Mouse (Mus musculus) spleen, postnatal 10 days (tissue): ENCODE results near the gene 1110002E22Rik.

Experiments used
- DNase-seq, 2 experiments: peaks; one replicate each; pipeline ENCODE4 v3.0.0; 2021 to 2022; ENCODE audit warnings: low spot score in 2 of 2

The 1110002E22Rik gene

DNA sequence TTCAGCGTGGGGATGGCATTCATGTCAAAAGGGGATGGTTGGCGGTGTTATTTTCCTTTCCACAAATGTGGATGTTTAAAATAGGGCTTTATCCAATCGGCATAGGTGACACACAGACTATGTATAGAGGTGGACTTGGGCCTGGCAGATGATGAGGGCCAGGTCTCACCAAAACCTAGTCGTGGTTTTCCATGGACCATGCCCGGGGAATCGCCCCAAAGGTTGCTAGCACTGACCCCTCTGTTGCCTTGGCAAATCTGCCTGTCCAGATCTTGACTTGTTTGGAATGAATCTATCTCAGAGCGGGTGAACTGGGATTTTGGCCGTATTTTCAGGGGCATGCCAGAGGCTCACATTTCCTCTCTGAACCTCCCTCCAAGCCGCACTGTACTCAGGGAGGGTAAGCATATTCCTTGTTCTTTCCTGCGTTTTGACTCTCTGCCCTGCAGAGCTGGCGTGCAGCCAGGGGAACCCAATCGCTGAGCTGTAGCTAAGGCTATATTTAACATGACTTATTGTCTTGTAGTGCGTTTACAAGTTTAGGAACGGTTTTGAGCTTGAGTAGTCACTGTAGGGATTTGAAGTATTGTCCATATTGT, 1.0 kb upstream of the 1110002E22Rik start:
- DNase-seq: no peak

DNA sequence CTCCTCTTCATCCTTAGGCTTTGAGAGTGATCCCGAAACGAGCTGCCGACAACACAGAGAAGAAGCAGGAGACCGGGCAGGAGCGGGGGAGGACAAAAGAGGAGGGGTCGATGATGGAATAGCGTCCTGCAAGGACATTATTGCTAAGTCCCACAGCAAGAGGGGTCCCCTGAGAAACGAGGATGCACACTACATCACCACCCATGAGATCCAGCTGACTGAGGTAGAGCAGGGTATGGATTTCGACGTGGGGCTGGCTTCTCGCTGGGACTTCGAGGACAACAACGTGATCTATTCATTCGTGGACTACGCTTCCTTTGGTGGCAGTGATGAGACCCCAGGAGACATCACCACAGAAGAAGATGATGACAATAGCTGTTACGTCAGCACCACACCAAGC, 1.1 kb downstream of the 1110002E22Rik start:
- DNase-seq: no peak

DNA sequence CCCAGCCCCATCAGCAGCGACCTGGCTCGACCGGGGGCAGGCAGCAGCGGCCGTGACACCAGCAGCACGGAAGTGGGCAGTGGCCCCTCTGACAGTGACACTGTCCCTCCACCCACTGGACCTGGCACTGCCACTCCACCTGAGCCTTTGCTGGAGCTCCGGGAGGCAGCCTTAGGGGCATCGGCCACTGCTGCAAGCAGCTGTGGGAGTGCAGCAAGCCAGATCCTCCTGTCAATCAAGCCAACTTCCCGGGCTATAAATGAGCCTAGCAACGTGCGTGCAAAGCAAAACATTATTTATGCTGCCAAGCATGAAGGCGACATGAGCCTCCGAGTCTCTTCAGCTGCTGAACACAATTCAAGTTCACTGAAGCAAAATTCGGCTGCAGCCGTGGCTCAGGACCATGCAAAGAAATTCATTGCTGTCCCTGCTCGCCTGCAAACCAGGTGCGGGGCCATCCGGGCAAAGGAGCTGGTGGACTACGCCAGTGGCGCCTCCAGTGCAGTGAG, 1.6 kb downstream of the 1110002E22Rik start:
- DNase-seq: no peak

DNA sequence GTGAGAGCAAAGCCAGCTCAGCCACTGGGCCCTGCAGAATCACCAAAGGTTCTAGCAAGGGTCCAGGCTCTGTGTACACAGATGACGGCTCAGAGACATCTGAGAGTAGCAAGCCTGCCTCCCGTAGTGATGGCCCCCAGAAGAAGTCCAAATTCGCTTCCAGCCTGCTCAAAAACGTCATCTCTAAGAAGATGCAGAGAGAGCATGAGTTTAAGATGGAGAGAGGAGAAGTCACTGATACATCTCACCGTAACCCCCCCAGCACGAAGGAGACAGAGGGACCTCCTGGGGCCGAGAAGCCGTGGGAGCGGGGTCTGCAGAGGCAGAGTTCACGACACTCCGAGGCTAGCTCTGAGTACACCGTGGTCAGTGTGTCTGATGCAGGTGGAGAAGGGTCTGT, 2.4 kb downstream of the 1110002E22Rik start, which contains the start of gene Gm5105:
Gene Gm5105 (minus strand): TSS at position 101 of the 400 bp plus-strand sequence.
- DNase-seq: no peak

DNA sequence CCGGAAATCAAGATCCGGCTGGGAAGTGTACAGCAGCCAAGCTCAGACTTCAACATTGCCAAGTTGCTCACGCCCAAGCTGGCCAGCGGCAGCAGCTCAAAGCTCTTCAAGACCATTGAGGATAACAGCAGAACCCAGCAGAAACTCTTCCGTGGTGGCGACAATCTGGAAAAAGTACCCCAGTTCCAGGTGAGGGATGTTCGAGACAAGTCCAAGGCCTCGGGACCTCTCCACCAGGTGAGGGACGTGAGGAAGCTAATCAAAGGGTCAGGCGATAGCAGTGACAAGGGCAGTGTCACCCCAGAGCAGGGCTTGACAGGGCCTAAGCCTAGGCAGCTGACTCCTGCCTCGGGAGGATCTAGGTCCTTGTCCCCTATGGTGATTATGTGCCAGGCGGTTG, 3.3 kb downstream of the 1110002E22Rik start:
- no peak for DNase-seq

DNA sequence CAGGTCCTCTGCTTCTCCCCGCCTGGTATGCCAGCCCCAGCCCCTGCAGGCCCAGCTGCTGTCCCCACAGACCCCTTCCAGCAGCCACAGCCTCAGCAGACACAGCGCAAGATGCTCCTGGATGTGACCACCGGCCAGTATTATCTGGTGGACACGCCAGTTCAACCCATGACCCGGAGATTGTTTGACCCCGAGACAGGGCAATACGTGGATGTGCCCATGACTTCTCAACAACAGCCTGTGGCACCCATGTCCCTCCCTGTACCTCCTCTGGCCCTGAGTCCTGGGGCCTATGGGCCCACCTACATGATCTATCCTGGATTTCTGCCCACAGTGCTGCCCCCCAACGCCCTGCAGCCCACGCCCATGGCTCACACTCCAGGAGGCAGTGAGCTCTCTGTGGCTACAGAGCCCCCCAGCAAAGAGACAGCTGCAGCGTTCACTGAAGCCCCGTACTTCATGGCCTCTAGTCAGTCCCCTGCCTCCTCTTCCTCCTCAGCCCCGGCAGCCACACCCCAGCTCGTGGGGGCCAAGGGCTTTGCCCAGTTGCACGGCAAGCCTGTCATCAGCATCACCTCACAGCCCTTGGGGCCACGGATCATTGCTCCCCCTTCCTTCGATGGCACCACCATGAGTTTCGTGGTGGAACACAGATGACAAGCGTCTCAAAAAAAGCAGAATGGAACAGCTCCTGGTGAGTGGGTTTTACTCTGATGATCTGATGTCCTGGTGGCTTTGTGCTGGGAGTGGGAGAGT, 5.1 kb downstream of the 1110002E22Rik start:
- DNase-seq: no peak

DNA sequence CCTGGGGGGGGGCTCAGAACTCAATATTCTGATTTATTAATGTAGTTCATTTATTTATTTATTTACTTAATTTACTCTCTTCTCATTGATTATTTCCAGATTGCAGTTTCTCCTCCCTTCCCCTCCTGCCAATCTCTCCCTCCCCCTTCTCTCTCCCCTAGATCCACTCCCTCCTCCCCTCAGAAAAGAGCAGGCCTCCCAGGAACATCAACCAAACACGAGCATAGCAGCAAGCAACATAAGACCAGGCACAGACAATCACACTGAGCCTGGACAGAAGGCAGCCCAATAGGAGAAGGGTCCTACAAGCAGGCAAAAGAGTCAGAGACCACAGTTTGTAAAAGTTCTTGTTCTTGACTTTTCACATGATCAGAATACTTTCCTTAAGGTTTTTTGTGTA, 6.2 kb downstream of the 1110002E22Rik start:
- DNase-seq: no peak

DNA sequence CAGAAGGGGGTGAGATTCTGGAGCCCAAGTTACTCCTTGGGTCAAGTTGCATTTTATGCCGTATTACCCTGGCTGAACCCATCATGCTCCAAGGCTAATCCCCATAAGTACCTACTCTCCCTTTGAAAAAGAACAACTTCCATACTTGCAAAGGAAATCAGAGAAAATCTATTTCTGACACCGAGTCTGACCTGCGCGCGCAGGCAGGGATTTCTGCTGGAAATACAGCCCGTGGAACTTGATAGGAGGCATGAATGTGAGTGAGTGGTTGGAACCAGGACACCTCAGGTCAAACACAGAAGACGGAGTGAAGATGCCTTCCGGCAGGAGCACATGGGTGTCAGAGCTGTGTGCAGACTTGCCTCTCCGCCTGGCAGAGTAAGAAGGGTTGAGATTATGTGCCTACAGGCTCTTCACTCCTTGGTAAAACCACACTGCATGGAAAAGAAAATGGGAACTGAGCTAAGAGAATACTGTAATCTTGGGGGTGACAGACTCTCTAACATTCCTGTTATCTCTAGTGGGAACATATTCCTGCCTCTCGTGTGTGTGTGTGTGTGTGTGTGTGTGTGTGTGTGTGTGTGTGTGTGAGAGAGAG, 6.7 kb downstream of the 1110002E22Rik start:
- no peak for DNase-seq

DNA sequence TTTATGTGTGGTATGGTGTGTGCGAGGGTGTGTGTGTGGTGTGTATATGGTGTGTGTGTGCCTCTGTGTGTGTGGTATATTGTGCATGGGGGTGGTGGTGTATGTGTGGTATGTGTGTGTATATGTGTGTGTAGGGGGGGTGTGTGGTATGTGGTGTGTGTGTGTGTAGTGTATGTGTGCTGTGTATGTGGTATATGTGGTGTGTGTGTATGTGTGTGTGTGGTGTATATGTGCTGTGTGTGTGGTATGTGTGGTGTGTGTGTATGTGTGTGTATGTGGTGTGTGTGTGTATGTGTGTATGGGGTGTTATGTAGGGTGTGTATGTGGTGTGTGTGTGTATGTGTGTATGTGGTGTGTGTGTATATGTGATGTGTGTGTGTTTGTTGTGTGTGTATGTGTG, 9.4 kb downstream of the 1110002E22Rik start:
- DNase-seq: no peak

DNA sequence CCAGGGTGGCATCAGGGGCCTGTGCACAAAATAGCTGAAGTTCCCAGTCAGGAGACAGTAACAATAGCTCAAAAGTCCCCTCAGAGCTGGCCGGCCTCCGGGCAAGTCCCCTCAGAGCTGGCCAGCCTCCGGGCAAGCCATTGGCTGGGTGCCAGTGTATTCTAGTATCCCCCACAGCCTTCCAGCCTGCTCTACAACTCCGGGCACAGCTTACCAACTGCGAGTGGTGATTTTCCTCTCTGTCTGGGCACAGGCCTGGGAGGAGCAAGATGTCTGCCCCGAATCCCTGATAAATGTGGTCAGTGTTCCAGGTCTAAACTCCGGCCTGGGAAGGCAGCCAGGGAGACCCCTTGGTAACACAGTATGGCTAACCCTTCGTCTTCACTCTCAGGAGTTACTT, 10.4 kb downstream of the 1110002E22Rik start:
- DNase-seq: no peak

DNA sequence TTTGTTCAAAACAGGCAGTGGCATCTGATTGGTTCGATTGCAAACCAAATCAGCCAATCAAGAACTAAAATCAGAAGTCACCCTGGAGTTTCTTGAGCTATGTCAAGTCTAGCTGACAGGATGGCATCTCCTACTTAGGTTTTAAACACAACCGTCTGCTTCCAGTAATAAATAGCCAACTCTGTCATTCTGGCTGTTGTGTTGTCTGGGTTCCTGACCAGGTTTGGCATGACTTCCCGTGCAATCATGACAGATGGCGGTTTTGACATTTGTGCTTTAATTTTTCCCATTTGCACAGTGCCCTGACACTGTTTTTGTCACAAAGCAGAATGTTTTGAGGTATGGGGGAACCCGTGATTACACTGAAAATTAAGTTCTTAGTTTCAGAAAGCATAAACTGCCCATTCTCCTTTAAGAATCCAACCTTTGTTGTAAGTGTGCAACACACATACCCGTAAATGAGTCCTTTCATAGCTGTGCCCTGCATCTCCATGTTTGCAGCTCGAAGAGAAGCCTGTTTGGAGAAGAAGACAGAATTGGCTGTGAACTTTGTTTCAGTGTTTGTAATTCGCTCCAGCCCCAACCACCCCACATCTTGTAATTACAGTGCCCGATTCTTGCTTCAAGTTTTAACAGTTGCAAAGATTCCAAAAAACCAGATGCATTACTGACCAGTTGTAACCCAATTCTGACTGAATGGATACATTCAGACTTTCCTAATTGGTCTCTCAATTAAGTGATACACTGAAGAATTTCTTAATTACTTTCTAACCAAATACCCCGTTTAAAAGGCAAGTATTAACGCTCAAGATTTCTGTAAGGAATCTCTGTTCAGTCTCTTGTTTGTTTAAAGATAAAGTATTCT, 12.9 kb downstream of the 1110002E22Rik start:
- no peak for DNase-seq

DNA sequence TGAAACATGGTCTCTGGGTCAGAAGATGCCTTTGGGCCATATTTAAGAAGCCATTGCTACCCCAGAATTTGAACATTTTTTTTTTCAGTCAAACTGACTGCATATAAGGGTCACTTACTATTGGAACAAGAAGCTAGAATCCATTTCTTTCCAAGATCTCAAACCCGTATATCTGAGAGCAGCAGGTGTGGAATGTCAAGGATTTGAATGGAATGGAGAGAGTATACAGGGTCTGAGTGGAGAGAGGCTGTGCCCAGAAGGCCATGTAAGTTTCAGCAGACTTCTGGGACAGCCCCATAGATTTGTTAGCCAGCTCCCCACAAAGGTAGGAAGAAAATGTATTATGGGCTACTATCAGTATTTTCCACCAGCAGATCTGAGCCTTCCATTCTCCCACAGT, 13.8 kb downstream of the 1110002E22Rik start:
- DNase-seq: no peak

DNA sequence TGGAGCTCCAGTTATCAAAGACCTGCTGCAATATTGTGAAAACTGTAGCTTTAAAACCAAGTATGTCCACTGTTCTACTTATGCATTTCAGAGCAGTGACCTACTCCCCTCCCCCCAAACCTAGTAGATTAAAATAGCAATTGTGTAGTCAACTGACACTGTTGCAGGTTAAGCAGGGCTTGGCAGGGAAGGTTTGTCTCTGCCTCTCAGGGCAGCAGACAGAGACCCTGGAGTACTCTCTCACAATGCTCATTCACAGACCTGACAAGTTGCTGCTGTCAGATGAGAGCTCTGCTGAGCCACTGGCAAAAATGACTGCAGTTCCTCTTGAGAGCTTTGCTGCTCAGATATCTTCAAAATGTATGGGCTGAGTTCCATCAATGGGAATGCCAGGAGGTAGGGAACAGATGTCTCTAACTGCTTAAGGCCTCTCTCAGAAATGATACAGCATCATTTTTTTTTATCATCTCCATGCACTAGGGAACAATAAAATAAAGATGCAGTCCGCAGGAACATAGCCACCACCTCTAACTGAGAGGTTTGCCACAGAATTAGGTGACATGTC, 18.3 kb downstream of the 1110002E22Rik start:
- DNase-seq: no peak

DNA sequence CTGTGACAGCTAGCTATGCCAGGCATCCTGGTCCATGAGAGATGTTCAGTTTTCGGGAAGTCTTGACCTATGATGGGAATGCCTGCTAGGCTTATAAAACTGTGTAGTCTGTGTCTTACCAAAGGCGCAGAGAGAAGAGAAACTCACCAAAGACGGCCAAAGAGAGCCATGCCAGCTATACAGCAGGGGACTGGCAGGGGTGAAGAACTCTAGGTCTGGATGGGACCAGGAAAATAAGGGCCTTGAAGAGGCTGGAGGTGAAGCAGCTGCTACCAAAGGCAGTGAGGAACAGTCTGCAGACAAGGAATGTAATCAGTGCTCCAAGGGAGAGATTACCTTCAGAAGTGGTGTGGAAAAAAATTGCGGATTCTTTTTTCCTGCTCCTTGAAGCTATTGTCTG, 19.0 kb downstream of the 1110002E22Rik start:
- DNase-seq: no peak

DNA sequence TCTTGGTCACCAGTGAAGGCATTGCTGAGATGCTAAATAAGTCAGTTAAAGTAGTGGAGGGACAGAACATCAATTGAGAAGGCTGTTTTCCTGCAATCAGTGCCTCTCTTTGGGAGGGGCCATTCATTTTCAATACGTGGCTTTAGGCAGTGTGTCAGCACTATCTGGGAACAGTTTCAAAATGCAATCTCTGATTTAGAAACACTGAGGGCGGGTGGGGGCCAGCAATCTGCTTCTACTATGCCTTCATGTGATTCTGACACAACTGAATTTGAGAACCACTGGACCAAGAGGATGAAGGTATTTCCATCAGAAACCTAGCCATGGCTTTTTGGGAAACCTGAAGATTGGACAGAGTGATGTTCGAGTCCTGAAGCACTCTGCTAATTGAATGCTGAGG, 30.4 kb downstream of the 1110002E22Rik start:
- DNase-seq: no peak

DNA sequence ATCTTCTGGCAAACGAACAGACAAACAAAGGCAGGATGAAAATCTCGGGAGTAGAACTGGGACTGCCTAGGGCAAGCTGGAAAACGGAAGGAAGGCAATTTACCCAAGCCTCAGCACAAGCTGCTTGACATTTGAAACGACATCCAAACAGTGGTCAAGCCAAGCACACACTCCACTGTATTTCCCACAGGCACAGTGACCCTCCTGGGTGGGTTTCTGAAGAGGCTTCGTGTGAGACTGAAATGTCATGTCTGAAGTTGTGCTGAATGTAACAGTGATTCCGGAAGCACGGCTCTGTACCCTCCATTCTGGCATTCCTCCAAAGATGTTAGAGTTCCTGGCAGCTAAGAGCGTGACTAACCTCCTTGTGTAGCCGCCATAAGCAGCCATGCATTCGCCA, 30.9 kb downstream of the 1110002E22Rik start:
- DNase-seq: no peak

DNA sequence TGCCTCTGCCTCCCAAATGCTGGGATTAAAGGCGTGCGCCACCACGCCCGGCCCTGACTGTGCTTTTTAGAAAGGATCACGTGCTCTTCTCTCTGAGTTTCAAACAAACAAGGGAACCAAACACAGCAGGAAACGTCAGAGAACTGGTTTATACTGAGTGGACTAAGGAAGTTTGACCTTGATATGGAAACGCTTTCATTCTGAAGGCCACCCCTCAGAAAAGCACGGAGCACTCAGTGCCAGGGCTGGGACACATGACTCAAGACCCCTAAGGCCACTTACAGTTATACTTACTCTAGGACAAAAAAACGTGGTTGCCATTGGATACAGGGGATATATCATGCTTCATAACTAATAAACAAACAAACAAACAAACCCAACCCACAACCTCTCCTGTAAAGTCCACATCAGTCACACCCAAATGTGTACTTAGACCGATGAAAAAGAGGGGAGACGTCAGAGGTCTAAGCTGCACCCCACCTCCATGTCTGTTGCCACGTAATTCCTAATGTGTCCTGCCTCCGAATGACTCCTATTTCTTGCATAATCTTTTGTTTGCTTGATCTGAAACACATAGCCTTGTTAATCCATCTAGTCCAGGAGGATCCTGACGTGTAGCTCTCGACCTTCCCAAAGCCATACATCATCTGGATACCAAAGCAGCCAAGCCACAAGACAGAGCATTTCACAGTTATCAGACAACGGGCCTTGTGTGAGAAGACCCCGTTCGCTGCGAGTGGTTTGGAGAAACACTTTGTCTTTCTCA, 31.6 kb downstream of the 1110002E22Rik start:
- DNase-seq: no peak

DNA sequence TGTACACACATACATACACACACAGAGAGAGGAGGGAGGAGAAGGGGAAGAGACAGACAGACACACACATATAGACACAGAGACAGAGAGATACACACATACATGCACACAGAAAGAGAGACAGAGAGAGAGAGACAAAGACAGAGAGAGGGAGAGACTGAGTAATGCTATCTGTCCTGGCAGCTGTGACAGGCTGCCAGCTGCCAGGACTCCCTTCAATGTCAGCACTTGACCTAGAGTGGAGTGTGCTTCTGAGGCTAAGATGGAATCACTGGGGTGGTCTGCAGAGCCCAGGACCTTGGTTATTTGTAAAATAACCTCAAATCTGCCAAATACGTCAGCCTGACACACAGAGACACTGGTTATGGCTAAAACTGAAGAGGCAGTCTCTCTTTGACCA, 32.9 kb downstream of the 1110002E22Rik start:
- DNase-seq: no peak

DNA sequence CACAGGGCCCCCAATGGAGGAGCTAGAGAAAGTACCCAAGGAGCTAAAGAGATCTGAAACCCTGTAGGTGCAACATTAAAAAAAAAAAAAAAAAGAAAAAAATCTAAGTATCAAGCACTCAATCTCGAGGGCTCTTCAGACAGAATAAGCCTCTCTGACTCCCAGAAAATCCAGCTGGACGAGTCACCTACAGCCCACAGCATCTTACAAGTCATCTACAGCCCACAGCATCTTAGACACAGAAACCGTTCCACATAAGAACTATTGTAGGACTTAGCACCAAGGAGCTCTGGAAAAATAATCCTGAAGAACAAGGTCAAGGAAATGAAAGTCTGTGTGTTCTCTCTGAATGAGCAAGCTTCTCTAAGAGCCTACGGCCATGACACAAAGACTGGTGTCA, 37.1 kb downstream of the 1110002E22Rik start:
- no peak for DNase-seq

DNA sequence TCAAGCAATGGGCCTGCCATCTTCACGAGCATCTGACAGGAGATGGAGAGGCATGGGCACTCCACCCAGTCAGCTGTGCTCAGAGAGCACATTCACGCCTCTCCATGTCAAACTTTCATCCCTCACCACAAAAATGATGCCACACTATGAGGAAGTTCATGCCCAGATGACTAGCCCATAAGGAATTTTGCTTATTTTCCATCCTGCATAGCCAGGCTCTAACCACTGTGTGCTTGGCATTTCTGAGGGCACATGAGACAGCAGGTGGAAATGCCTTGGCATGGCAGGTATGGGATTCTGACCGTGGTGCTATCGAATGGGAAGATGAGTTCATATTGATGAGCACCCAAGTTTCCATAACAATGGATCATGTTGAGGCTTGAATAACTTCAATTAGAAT, 38.8 kb downstream of the 1110002E22Rik start:
- DNase-seq: no peak

DNA sequence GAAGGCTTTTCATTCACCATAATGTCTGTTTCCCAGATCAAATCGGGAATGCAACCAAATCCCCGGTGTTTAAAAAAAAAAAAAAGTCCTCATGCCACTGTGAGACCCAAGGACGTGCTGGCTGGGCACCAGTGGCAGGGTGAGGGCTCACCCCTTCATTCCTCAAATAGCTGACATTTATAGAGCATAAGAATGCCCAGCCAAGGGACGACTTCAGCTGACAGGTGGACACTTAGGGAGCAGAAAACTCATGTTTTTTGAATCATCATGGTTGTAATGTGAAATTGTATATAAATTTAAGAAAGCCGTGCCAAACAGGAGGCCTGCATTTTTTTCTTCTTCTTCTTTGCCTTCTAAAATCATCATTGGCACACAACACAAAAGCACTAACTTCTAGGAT, 40.2 kb downstream of the 1110002E22Rik start:
- no peak for DNase-seq
